Mouse (Mus musculus): ENCODE measurements around the gene Aurkaip1.

Gene Aurkaip1

DNA sequence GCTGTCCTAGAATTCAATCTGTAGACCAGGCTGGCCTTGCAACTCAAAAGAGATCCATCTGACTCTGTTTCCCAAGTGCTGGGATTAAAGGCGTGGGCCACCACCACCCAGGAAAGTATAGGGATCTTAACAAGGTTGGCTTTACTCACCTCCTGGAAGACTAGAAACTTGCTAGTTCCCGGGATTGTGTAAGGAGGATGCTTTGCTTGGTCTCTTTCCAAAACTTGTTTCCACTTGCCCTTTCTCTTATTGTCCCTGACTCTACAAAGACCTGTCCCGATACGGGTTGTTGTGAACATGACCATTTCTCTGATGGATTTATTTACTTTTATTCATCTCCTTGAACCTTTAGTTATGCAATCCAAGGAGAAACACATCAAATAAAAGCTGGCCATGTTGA, 1.2 kb upstream of the Aurkaip1 start:
- DNase-seq (ENCODE audit: low spot score in 2 of 2), result no peak

DNA sequence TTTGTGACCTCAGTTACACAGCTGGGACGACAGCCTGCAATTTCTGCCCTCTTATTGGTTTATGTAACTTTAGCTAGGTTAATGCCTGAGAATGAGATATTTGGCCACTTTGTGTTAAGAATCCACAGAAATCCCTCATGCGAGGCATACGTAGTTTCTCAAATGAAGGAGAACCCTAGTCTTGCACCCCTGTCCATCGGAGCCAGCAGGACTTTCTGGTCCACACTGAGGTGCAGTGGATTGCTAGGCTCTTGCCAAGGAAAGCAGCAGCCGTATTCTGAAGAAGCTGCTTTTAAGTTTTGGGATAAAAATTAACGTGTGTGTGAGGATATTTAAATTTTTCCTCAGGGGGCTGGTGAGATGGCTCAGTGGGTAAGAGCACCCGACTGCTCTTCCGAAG, 476 bp upstream of the Aurkaip1 start:
- no peak for DNase-seq (ENCODE audit: low spot score in 2 of 2)

DNA sequence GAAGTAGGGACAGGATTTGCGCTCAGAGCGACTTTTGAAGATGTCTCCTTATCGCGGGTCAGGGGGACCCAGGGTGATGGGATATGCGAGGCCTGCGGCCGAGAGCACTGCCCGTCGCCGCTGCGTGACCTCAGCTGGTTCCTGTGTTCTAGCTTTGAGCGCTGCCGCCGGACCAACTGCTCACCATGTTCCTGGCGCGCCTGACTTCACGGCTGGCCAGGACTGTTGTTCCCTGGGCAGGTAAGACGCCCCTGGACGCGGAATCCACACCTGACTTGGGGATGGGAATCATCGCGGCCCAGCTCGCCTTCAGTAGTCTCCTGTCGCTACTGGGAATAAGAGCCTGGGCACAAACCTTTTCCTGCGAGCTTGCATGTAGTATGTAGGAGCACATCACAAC, 759 bp downstream of the Aurkaip1 start:
- no peak for DNase-seq (ENCODE audit: low spot score in 2 of 2)

DNA sequence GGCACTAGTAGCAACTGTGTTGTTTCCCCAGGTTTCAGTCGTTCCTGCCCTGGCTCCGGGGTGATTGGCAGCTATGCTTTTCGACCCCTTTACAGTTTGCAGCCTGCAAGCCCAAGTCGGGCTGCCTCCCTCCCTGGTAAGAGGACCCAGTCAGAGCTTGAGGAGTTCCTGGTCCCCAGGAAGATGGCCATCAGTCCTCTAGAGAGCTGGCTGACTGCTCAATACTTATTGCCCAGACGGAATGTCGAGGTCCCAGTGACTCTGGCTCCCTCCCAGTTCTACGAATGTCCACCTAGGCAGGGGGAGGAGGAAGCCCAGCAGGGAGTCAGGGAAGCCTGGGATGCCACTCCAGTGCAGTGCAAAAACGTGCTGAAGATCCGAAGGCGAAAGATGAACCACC, 1.2 kb downstream of the Aurkaip1 start:
- no peak for DNase-seq (ENCODE audit: low spot score in 2 of 2)

DNA sequence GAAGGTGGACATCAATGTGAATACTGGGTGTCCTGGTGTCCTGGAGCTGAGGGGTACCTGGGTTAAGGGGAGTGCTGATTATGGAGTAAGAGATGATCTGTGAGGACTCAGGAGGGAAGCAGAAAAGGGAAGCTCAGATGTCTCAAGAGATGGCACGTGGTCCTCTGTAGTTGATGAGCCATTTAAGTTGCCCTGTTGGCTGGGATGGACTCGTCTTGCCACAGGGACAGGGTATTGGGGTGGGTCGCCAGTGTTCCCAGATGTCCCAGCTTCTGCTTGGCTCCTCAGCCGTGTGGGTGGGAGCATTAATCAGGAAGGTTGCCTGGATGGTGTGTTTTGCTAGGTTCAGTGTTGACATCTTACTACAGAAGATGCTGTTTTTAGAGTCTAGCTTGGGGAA, 2.2 kb downstream of the Aurkaip1 start:
- DNase-seq (ENCODE audit: low spot score in 2 of 2), result no peak

DNA sequence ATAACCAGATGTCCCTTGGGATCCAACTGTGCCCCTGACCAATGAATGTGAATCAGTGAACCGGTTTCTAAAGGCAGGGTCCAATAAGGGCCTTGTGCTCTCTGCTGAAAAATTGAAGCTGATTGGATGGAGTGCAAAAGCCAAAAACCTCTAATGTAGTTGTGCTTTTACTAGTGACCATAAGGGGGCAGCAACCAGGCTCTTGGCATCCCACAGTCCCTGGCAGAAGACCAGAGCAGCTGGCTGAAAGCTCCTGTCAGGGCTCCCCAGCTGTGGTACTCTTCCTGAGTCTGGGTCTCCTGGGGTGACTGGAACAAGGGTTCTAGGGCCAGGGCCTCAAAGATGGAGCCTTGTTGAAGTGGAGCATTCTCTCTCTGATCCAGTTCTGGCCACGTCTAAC, 2.8 kb downstream of the Aurkaip1 start:
- DNase-seq (ENCODE audit: low spot score in 2 of 2), result peak; percentile 37 to 65

DNA sequence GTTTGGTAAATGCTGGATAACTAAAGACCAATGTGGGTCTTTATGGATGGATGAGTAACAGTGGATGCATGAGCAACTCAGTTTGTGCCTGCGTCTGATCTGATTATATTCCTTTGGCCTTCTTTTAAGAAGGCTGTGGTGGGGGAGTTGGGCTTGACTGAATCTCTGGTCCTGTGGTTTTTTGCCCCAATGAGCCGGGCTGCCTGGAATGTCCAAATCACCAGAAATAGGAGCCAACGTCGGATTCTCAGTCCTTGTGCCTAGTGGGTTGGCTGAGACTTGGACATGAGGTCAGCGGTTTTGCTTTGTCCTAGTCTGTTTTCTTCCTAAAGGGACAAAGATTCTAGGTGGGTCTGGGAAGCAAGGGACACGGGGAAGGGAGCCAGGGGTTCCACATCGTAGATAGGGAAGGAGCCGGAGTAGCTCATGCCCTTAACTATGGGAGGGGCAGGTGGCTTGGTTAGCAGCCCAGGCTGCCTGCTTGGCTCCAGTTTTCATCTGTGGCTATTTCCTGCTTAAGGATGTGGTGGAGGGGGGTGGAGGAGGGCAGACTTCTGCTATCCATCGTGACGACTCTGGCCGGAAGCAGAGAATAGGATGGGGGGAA, 6.4 kb downstream of the Aurkaip1 start:
- no peak for DNase-seq (ENCODE audit: low spot score in 2 of 2)

DNA sequence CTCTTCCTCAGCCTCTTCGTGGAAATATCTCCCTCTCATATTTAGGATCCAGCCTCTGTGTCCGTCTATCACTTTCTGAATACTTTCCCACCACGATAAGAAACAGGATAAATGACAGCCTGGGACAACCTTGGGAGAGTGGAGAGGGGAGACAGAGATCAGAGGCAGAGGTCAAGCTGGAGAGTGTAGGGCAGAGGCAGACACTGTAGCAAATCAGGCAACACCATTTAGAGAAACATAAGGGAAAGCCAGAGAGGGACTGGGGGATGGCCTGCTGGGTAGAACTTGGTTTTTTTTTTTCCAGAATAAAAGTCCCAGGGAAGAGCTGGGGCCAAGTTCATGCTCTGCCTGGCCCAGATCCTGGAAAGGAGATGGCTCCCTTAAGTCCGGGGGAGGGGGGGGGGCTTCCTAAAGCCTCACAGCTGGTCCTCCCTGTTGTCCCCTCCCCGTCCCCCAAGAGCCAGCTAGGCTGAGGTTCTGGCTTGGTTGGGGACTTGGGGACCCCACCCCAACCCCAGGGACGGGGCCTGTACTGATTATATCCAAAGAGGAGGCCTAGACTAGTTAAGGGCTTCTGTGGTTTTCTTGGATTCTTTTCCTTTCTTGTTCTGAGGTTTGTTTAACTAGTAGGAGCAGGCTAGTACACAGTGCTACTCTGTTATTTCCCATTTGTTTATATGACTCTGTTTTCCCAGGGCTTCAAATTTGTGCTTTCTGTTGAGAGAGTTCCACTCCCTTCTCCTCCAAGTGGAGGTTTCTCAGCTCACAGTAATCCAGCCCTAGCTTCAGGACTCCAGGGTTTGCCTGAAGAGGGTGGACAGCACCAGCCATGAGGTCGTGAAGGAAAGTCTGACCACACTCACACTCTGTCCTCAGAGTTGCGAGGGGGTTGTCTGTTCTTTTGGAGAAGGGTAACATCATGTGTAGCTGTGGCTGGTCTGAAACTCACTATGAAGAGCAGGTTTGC, 7.4 kb downstream of the Aurkaip1 start:
- no peak for DNase-seq (ENCODE audit: low spot score in 2 of 2)

DNA sequence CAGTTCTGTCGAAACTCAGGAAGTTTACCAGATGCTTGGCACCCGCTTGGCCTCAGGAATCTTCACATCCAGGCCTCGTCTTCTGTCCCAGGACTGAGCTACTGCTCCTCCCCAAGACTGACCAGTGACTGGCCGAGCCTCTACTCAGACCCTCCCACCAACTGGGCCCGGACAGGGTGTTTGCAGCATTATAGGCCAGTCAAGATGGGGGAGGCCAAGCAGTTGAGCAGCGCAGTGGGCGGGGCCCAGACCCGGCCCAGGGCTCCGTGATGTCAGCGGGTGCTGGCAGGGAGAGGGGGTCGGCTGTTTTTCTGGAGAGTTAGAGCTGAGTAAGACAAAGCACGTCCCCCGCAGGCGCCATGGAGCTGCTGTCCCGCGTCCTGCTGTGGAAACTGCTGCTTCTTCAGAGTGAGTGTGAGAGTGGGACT, 8.4 kb downstream of the Aurkaip1 start, which contains the start of gene Mxra8:
Mxra8 (plus strand) TSS at position 198 of the 428 bp plus-strand sequence.
- DNase-seq (ENCODE audit: low spot score in 2 of 2), result no peak

DNA sequence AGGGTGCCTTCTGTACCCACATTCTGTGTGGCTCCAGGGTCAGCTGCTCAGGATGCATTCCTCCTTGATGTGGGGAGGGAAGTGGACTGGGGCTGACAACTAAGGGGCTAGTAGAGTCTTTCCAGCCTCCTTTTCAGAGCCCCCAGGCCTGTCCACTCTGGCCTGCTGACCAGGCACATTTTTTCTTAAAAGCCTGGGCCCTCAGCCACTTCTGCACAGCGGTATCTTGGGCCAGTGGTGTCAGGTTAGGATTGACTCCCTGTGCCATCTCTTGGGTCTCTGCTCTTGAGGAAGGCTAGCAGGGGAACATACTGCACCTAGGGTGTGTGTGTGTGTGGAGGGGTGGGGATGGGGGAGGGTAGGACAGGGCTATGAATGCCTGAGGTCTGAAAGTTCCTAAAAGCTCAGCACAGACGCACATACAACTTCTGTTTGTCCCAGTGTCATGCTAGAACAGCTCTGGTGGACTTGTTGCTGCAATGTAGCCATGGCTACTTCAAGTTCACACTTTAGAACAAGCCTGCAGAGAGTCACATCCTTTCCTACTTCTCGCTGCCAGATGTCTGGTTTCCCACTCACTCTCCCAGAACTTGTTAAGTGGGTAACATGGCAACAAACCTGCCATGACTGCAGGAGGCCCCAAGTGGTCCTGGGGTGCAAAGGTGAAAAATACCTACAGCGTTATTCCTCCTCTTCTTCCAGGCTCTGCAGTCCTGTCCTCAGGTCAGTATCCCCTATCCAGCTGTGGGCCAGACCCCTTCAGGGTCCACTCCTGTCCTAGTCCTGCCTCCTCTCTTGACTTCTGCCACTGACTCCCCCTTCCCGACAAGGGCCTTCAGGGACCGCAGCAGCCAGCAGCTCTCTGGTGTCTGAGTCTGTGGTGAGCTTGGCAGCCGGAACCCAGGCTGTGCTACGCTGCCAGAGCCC, 9.3 kb downstream of the Aurkaip1 start:
- no peak for DNase-seq (ENCODE audit: low spot score in 2 of 2)

DNA sequence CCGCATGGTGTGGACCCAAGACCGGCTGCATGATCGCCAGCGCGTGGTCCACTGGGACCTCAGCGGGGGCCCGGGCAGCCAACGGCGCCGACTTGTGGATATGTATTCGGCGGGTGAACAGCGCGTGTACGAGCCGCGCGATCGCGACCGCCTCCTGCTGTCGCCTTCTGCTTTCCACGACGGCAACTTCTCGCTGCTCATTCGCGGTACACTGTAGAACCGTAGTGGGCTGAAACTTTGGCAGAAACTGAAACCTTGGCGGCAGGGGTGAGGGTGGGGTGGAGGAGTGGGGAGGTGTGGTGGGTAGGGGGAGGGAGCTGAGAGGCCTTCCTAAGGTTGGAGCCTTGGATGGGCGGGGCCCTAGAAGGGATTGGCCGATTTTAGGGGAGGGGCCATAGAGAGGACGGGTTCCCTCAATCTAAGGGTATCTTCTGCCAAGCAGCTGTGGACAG, 10.0 kb downstream of the Aurkaip1 start:
- no peak for DNase-seq (ENCODE audit: low spot score in 2 of 2)

DNA sequence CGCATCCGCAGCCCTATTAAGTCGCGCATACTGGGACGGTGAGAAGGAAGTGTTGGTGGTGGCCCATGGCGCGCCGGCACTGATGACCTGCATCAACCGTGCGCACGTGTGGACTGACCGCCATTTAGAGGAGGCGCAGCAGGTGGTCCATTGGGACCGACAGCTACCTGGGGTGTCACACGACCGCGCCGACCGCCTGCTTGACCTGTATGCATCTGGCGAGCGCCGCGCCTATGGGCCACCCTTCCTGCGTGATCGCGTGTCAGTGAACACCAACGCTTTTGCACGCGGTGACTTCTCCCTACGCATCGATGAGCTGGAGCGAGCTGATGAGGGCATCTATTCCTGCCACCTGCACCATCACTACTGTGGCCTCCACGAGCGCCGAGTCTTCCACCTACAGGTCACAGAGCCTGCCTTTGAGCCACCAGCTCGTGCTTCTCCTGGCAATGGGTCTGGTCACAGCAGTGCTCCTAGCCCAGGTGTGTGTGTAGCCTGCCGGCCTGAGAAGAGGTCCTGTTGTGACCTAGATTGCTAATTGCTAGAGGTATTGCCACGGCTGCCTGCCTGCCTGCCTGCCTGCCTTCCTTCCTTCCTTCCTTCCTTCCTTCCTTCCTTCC, 10.7 kb downstream of the Aurkaip1 start:
- no peak for DNase-seq (ENCODE audit: low spot score in 2 of 2)

DNA sequence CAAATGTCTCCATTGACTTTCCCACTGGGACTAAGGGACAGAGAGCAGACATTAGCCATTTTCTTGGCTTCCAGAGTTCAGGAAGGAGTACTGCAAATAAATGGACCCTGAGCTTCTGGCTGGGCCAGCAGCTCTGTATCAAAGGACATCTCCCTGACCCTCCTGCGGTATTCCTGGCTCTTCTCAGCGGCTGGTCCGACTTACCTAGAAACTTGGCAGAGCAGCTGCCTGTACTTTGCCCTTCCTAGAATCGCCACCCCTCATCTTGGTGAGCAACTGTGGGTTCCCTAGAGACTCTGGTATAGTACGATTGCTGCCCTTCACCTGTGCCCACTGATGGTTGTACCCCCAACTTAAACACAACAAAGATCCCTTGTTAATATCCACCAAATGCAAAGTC, 12.2 kb downstream of the Aurkaip1 start:
- no peak for DNase-seq (ENCODE audit: low spot score in 2 of 2)

DNA sequence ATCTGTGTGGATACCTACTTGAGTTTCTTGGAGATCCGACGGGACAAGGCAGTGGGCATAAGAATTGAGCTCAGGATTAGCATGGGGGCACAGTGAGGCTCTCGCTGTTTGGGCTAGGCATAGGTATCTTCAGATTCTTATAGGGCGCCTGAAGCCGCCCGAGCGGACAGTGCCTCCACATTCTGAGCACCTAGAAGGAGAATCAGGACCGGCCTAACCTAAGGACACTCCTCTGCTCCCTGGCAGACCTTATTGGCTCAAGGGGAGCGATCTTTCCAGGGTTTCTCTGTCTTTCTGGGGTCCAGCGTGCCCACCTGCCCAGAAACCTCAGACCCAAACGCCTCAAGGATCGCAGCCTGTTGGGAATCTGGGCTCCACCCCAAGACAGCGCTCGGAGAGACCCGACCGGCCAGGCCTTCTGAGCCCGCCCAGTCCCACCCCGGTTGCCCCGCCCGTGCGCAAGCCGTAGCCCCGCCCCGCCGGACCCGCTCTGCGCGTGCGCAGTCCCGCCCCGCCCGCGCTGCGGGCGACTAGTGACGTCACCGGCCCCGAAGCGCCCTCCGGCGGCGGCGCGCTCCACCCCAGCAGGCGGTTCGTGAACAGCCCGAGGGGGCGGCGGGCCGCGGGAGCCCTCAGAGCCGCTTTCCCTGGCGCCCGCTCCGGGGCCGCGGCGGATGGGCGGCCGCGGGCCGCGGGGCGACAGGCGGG, 16.0 kb downstream of the Aurkaip1 start, which contains the start of gene Dvl1:
Dvl1 (plus strand) TSS at position 532 of the 708 bp plus-strand sequence.
- peak; percentile 84 to 93 for DNase-seq (ENCODE audit: low spot score in 2 of 2)

DNA sequence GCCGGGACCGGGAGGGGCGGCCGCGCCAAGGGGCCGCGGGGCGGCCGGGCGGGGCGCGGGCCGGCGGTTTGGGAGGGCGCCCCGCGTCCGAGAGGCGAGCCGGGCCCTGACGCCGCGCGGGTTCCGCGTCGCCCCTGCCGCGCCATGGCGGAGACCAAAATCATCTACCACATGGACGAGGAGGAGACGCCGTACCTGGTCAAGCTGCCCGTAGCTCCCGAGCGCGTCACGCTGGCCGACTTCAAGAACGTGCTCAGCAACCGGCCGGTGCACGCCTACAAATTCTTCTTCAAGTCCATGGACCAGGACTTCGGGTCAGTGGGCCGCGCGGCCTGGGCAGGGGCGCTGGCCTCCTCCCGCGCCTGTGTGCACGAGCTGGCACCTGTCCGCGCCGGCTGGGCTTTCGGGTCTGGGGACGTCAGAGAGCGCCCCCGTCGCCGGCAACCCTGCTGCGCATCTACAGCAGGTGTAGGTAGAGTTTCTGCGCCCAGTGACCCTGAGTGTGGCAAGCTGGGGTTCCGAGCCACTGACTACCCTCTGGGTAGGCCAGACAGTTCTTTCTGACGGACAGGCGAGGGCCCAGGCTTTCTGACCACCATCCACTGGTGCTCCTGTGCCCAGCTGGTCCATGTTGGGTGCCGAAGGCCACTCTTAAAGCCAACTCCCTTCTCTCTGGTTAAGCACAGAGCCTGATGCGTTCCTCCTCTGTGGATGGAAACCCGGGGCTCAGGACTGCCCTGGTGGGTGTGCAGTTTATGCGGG, 16.7 kb downstream of the Aurkaip1 start:
- no peak for DNase-seq (ENCODE audit: low spot score in 2 of 2)

DNA sequence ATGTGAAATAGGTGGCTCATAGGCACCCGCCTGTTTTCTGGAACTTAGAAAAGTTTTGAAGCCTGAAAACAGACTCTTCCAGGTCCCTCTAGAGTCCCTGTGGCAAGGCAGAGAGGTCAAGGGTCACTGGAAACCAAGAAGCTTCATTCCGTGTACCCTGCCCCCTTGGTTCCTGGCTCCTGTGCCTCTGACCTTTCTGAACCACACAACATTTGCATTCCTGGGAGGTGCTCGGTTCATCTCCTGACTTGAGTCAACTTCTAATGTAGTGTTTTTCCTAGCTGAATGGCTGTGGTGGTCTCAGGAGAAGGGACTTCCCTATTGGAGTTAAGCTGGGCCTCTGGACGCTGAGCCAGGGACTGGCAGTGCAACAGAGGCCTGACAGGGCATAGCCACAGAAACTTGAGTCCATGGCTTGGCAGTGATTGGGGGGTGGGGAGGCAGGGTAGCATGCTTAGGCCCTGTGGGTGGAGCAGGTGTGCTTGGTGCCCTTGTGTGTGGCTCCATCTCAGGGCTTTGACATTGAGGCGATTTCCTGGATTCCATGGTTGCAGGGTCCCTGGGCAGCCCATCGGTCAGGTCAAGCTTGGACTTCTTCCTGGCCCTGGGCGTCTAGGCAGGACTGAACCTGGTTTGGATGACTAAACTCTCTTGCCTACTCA, 17.5 kb downstream of the Aurkaip1 start:
- DNase-seq (ENCODE audit: low spot score in 2 of 2), result no peak

DNA sequence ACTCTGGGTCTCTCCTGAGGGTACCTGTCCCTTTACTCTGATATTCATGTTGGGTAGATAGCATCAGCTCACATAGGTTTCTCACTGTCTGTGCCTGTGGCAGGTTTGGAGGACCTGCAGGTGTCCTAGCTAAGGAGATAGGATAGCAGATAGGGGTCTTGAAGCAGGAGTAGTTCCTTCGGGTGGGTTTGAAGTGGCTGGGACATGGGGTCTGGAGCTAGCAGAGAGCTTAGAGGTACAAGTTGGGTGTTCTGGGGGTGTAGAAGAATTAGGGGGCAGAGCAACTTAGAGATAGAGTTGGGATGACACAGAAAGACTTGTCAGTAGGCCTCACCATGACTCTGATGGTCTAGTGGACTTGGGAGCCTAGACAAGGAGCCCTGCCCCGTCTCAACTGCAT, 18.3 kb downstream of the Aurkaip1 start:
- DNase-seq (ENCODE audit: low spot score in 2 of 2), result no peak

DNA sequence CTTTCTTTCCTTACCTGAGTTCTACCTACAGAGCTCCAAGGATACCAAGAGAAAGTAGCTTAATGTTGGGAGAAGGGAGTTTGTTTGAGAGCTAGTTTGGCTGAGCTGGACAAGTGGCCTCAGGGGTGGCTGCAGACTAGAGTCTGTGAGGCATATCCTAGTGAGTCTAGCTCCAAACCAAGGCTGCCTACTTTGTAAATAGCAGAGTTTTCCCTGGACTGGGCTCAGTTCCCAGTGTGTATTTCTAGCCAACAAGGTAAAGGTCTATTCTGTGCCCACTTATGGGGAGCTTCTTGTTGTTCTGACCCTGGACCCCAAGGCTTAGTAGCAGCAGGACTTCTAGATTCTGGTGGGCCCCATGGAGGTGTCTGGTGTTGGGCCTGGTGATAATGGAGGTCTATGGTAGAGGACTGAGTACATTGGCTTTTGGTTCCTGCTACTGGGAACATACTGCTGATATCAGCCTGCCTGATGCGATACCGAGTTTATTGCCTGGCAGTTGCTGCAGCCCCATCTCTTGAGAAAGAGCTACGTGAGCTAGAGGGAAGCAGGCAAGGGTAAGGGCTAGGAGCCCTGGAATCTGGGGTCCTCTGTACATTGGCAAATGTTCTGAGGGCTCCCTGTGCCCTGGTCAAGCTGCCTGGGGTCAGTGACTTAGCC, 18.9 kb downstream of the Aurkaip1 start:
- DNase-seq (ENCODE audit: low spot score in 2 of 2), result no peak

DNA sequence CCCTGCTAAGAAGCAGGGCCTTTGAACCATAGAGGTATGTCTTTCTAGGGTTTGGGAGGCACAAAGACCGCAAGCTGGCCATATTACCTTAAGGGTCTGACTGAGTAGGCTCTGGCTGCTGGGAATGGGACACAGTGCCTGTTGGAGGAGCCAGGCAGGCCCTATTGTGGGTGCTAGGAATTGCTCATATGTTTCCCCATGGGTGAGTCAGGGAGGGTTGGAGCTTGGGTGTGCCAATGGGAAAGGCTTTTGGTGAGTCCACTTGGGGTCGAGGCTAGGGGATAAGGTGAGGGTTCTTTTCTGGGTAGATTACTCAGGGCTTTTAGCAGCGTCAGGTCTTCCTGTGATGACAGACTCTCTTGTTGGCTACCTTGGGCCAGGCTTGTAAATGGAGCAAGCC, 20.3 kb downstream of the Aurkaip1 start:
- no peak for DNase-seq (ENCODE audit: low spot score in 2 of 2)
